Mouse (Mus musculus) liver, embryonic 14.5 days (tissue): ENCODE measurements around the gene Lamp1. TPM values are rescaled to one million over a fixed set of nuclear protein-coding genes. Genes with fewer than 3 reads are reported as not detected.
A peak's percentile ranks its signal among the peaks of the same experiment; 100 is the strongest.
"Not testable (repeated sequence)": the region's sequence is repeated elsewhere in the genome, so short reads cannot be mapped to it uniquely, and the experiment has no call there.

Experiments used
- ATAC-seq: fragments of 200-750 bp; cut with Nextera tagmentation; 2 replicates; pipeline ENCODE4 v1.8.0; 2017; ENCODE audit warnings: moderate number of reproducible peaks, mild to moderate bottlenecking, moderate library complexity; ENCODE audit not compliant: insufficient read depth
- DNase-seq, 3 experiments: peaks; one replicate each; pipeline ENCODE4 v3.0.0-alpha.2; 2012 to 2013; ENCODE audit warnings: low read depth in 3 of 3, low spot score in 3 of 3
- H3K27ac ChIP-seq: fragments of 300-500 bp; sonication (generic); 2 replicates; pipeline ENCODE4 v1.5.1; 2014; ENCODE audit warnings: moderate library complexity, mild to moderate bottlenecking, control low read depth, inconsistent platforms
- H3K27me3 ChIP-seq: fragments of 300-500 bp; sonication (generic); 2 replicates; pipeline ENCODE4 v1.6.1; 2014; ENCODE audit warnings: mild to moderate bottlenecking, low read length, moderate library complexity; ENCODE audit not compliant: control insufficient read depth, insufficient read depth
- H3K36me3 ChIP-seq: fragments of 300-500 bp; sonication (generic); replicated peaks from 2 replicates; pipeline ENCODE4 v1.6.1; 2014; ENCODE audit warnings: low read depth; ENCODE audit not compliant: control insufficient read depth, insufficient read depth
- H3K4me1 ChIP-seq, 2 experiments: fragments of 200-500 bp in 1 of 2; fragments of 300-500 bp in 1 of 2; sonication (generic) in 1 of 2; replicated peaks; 2 replicates each; pipeline ENCODE4 v1.6.1; 2012 to 2014; ENCODE audit warnings: antibody characterized with exemption in 1 of 2, inconsistent platforms in 1 of 2, low read length in 1 of 2; ENCODE audit not compliant: control insufficient read depth in 2 of 2, insufficient read depth in 2 of 2
- H3K4me2 ChIP-seq: fragments of 300-500 bp; sonication (generic); 2 replicates; pipeline ENCODE4 v1.6.1; 2014; ENCODE audit warnings: low read depth, mild to moderate bottlenecking, control low read depth, moderate library complexity
- H3K4me3 ChIP-seq, 2 experiments: fragments of 200-500 bp in 1 of 2; fragments of 300-500 bp in 1 of 2; sonication (generic) in 1 of 2; 2 replicates each; pipeline ENCODE4 v1.5.1; 2012 to 2014; ENCODE audit warnings: low read depth in 2 of 2, low read length in 2 of 2, mild to moderate bottlenecking in 2 of 2, control low read depth in 1 of 2, inconsistent platforms in 1 of 2, moderate library complexity in 1 of 2; ENCODE audit not compliant: insufficient read depth in 1 of 2
- H3K9ac ChIP-seq: fragments of 300-500 bp; sonication (generic); replicated peaks from 2 replicates; pipeline ENCODE4 v1.6.1; 2014; ENCODE audit warnings: mild to moderate bottlenecking, control low read depth, moderate library complexity
- H3K9me3 ChIP-seq: fragments of 300-500 bp; sonication (generic); 2 replicates; pipeline ENCODE4 v1.6.1; 2016; ENCODE audit warnings: low read length, mixed read lengths; ENCODE audit not compliant: control insufficient read depth
- CTCF ChIP-seq: IDR thresholded peaks from 2 replicates; pipeline ENCODE4 v1.5.1; 2016; ENCODE audit warnings: antibody characterized with exemption, low read depth, control low read depth
- EP300 ChIP-seq: IDR thresholded peaks from 2 replicates; pipeline ENCODE4 v1.6.1; 2016; ENCODE audit warnings: antibody characterized with exemption, low read depth
- WGBS: fragments of 180-500 bp; shearing (Covaris S2); extraction: QIAGEN DNeasy Blood & Tissue Kit; methylation state at CpG from one replicate; pipeline ENCODE4 v1.1.7; 2014; ENCODE audit not compliant: insufficient replicate concordance; 5-methylcytosine and 5-hydroxymethylcytosine counted together
- polyA plus RNA-seq, 2 experiments: library from polyadenylated mRNA; depleted of rRNA in 1 of 2; stranded (reverse) in 1 of 2; unstranded in 1 of 2; fragments of >200 nt; fragmentation: Nextera tagmentation in 1 of 2; extraction: Ambion mirVana in 1 of 2; gene quantifications; 2 replicates each; pipeline versions ENCODE4 v1.2.1 to v1.2.3; 2012 to 2014

Lamp1 gene
- polyA plus RNA-seq, 2 experiments = 137 to 178 TPM

DNA sequence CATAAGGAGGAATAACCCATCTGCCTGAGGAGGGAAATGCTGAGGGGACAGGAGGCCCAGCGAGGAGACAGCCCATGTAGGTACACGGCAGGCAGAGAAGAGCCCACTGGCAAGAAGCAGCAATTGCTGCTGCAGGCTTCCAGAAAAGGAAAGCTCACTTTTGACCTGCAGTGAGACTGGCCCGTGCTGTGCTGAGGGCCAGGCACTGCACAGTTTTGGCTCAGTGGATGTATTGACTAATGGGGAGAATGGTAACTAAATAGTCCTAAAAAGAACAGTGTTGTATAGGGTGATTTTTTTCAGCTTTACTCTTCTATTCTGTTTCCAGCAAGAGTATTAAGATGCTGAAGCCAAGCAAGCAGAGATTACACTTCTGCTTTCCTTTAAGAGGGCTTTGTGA, 40.4 kb upstream of the Lamp1 start:
- Histone ChIP-seq H3K4me2 (no peak overlapping the region), H3K9ac (no peak overlapping the region), H3K27me3 (no peaks in the 10 kb centered on the region), H3K4me3 (no peak overlapping the region), H3K4me1 (peaks cover 24 to 38% of the 10 kb centered on the region in 2 experiments), H3K36me3 (peaks cover 40% of the 10 kb centered on the region), H3K27ac (no peak overlapping the region), H3K9me3 (no peaks in the 10 kb centered on the region)
- no peak for TF ChIP-seq CTCF
- no peak for TF ChIP-seq EP300
- DNase-seq (no peak), ATAC-seq (no peak)
- WGBS = 81% methylated on average over 3 of the region's 3 CpGs

DNA sequence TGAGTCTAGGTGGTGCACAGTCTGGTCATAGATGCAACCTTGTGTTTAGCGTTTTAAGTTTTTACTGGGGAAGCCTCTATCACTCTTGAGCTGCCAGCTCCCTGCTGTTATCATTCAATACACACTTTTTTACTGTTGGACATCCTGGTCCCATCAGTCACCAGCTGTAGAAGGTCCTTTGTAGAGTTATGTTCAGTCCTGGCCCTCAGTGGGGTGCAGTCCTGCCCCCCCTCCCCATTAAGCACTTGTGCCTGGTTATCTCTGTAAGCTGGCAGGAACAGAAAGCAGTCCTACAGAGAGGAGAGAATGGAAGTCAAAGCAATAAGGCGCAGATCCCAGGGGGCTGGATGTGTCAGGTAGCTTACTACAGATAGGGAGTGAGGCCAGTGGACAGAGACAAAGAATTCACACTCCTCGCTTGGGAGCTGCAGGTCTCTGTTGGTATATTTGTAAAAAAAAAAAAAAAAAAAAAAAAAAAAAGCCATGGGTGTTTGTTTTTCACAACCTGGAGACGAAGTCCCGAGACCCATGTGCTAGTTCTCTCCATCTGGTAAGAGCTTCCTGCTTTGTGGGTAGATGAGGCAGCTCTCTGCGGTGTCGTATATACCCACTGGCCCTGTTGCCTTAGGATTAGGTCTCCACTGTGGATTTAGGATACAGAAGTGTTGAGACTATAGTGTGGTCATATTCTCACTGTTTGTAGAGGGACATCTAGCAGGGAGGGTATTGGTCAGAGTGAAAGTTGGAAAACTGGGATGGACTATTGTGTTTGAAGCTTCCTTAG, 37.9 kb upstream of the Lamp1 start:
- Histone ChIP-seq H3K4me2 (peak overlapping the region; percentile 18), H3K9ac (no peak overlapping the region), H3K4me1 (peaks cover 24 to 39% of the 10 kb centered on the region in 2 experiments), H3K4me3 (no peak overlapping the region), H3K9me3 (no peaks in the 10 kb centered on the region), H3K27me3 (no peaks in the 10 kb centered on the region), H3K36me3 (peaks cover 50% of the 10 kb centered on the region), H3K27ac (peak overlapping the region; percentile 43)
- DNase-seq = peak in 2 of 3 experiments; percentile 50 to 52
- WGBS = 28% methylated on average over 7 of the region's 7 CpGs
- ATAC-seq = peak; percentile 76
- TF ChIP-seq CTCF = no peak
- TF ChIP-seq EP300 = peak; percentile 89

DNA sequence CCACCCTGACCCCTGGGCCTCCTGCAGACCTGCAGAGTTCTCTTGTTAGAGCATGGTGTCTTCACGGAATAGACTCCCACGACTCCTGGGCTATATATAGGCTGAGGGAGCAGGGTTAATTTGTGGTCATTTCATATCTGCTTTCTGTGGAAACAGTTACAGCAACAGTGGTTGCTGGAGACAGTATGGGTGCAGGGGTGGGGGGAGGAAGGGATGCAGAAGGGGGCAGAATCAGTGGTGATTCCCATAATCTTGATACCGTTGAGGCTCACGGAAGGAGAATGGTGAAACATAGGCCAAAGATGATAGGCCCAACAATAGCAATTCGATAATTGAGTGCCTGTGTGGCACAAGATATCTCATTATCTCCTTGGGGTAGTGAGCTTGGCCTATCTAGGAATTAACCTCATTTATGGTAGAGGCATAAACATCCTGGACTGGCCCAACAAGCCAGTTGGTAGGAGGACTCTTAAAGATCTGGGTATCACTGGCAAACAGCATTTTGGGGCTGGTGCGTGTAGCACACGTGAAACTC, 36.0 kb upstream of the Lamp1 start:
- TF ChIP-seq CTCF (no peak), EP300 (peak; percentile 82)
- Histone ChIP-seq H3K9ac (no peak overlapping the region), H3K36me3 (peaks cover 57% of the 10 kb centered on the region), H3K27ac (peak overlapping the region; percentile 28), H3K4me2 (peak overlapping the region; percentile 3), H3K4me3 (no peak overlapping the region), H3K9me3 (no peaks in the 10 kb centered on the region), H3K27me3 (no peaks in the 10 kb centered on the region), H3K4me1 (peaks cover 24 to 39% of the 10 kb centered on the region in 2 experiments)
- WGBS = 19% methylated on average over 7 of the region's 7 CpGs
- ATAC-seq = peak; percentile 72
- DNase-seq = peak in 1 of 3 experiments; percentile 49

DNA sequence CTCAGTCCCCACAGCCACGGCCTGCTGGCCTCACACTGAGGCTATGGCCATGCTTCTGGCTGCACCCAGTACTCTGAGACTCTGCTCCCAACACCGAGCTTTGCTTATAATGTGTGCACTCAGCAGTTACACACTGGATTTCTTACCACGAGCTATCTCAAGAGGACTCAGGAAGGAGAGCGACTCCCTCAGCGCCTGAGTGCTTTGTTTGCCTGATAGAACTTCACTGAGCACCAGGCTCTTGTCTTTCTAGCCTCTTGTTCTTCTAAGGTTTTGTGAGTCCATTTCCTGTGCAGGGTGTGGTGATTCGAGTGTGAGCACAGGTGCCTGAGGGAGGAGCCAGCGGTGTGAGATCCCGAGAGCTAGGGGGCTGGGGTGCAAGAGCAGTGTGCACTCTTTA, 34.1 kb upstream of the Lamp1 start:
- Histone ChIP-seq H3K27ac (no peak overlapping the region), H3K4me1 (peaks cover 24 to 36% of the 10 kb centered on the region in 2 experiments), H3K9ac (no peak overlapping the region), H3K4me2 (no peak overlapping the region), H3K36me3 (peaks cover 67% of the 10 kb centered on the region), H3K27me3 (no peaks in the 10 kb centered on the region), H3K4me3 (no peak overlapping the region), H3K9me3 (no peaks in the 10 kb centered on the region)
- no peak for DNase-seq
- TF ChIP-seq CTCF = no peak
- TF ChIP-seq EP300 = no peak
- 82% methylated on average over 8 of the region's 8 CpGs for WGBS
- ATAC-seq = no peak

DNA sequence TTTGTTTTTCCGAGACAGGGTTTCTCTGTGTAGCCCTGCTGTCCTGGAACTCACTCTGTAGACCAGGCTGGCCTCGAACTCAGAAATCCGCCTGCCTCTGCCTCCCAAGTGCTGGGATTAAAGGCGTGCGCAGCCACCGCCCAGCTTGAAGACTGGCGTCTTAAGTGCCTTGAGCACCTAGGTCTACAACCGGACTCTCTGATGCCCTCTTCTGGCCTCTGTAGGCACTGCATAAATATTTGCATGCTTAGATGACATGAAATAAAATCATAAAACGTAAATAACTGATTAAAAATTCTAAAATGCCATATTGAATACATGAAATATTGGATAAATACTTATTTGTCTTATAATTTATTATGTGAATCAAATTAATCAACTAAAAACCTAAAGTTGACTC, 26.7 kb upstream of the Lamp1 start:
- WGBS = 48% methylated on average over 9 of the region's 9 CpGs
- ATAC-seq = peak; percentile 49; the same call in 1 of the 2 replicates

More for the DNA sequence above, 26.7 kb upstream of the Lamp1 start:
- not testable (repeated sequence) for H3K4me2 ChIP-seq, H3K27ac ChIP-seq, H3K9ac ChIP-seq, H3K9me3 ChIP-seq, H3K4me3 ChIP-seq, H3K4me1 ChIP-seq, H3K27me3 ChIP-seq
- peak; percentile 44 to 50 (median 50) for DNase-seq
- H3K36me3 ChIP-seq = peaks cover 90% of the 10 kb centered on the region
- TF ChIP-seq CTCF = peak; percentile 80
